In genomic region chr5:117955675-117956420, GRCm38 (mm10) we compare ENCODE assay signal across 9 mouse cellular contexts. TPM values are rescaled to one million over a fixed set of nuclear protein-coding genes. Genes with fewer than 3 reads are reported as not detected.
DNase-seq lines count a peak whose midpoint lies in the region; ATAC-seq and TF ChIP-seq lines count a peak whose summit lies in the region.
"Had no signal": no experiment of that assay in that cellular context is flagged by ENCODE, and none has a peak within 500 bp of the region (broad histone marks: within the 10 kb centered on the region; RNA-seq: fewer than 3 reads in every experiment).

No protein-coding gene starts in this region.

- TF ChIP-seq RAD21 in MEL (IDR thresholded peaks at IDR 0.05; ENCODE audit: low read depth, low read length), result peak; percentile 54

- no peak overlapping the region for H3K9ac ChIP-seq in MEL (ENCODE audit: control insufficient read depth, low read depth, low read length, poor library complexity, severe bottlenecking)
- H3K9ac ChIP-seq in forebrain, embryonic 15.5 days (replicated peaks), result no peak overlapping the region
- H3K9ac ChIP-seq: lung, embryonic 15.5 days had no signal

- H3K4me2 ChIP-seq in forebrain, embryonic 15.5 days (replicated peaks), result no peak overlapping the region
- H3K4me2 ChIP-seq: lung, embryonic 15.5 days had no signal

- no peaks in the 10 kb centered on the region for H3K36me3 ChIP-seq in MEL (ENCODE audit: control insufficient read depth in 1 of 2, insufficient read depth in 2 of 2, low read length in 2 of 2)
- no peaks in the 10 kb centered on the region for H3K36me3 ChIP-seq in forebrain, embryonic 15.5 days
- H3K36me3 ChIP-seq: lung, embryonic 15.5 days had no signal

- DNase-seq in layer of hippocampus, adult 11-12 months (ENCODE audit: low spot score), result peak; percentile 45
- DNase-seq in layer of hippocampus, postnatal 14 days (ENCODE audit: low spot score in 2 of 2), result no peak
- peak; percentile 63 for DNase-seq in MEL (ENCODE audit: low read depth, low spot score)
- peak; percentile 71 for DNase-seq in brain, embryonic 14.5 days (ENCODE audit: low read depth)
- peak; percentile 12 to 46 for DNase-seq in heart, postnatal 14 days
- peak; percentile 64 for DNase-seq in mesoderm, embryonic 11.5 days (ENCODE audit: low read depth, low spot score)
- DNase-seq in gastrocnemius, postnatal 10 days, result no peak

- no peak for TF ChIP-seq POLR2A in MEL (IDR thresholded peaks at IDR 0.05; ENCODE audit: control insufficient read depth in 1 of 2, insufficient read depth in 1 of 2, low read depth in 1 of 2, low read length in 2 of 2, poor library complexity in 1 of 2)
- no peak for TF ChIP-seq POLR2A in brain, embryonic 14.5 days (IDR thresholded peaks at IDR 0.05; ENCODE audit: borderline replicate concordance, extremely low read depth, insufficient read depth, insufficient read length, poor library complexity, severe bottlenecking)

- no peak overlapping the region for H3K27ac ChIP-seq in MEL (ENCODE audit: control insufficient read depth, low read depth, low read length)
- no peak overlapping the region for H3K27ac ChIP-seq in forebrain, embryonic 15.5 days (replicated peaks)
- H3K27ac ChIP-seq: lung, embryonic 15.5 days had no signal

- no peak overlapping the region for H3K4me3 ChIP-seq in MEL (ENCODE audit: control insufficient read depth in 1 of 2, insufficient read depth in 1 of 2, low read depth in 2 of 2, low read length in 2 of 2)
- H3K4me3 ChIP-seq in forebrain, embryonic 15.5 days, result no peak overlapping the region
- H3K4me3 ChIP-seq: lung, embryonic 15.5 days had no signal

- no peaks in the 10 kb centered on the region for H3K4me1 ChIP-seq in MEL (ENCODE audit: control insufficient read depth in 1 of 2, insufficient read depth in 2 of 2, low read length in 2 of 2)
- H3K4me1 ChIP-seq in forebrain, embryonic 15.5 days, result no peaks in the 10 kb centered on the region
- H3K4me1 ChIP-seq: lung, embryonic 15.5 days had no signal

- TF ChIP-seq CTCF in MEL (IDR thresholded peaks at IDR 0.05 in 2 of 3, conservative IDR thresholded peaks at IDR 0.05 in 1 of 3; ENCODE audit: control insufficient read depth in 1 of 3, insufficient read depth in 1 of 3, low read depth in 2 of 3, low read length in 3 of 3, poor library complexity in 1 of 3, severe bottlenecking in 1 of 3), result peak; percentile 64 to 69 (median 67)
- TF ChIP-seq CTCF in brain, embryonic 14.5 days (IDR thresholded peaks at IDR 0.05; ENCODE audit: borderline replicate concordance, extremely low read depth, insufficient read depth, insufficient read length), result peak; percentile 69; the same call in 1 of the 2 replicates

- no peaks in the 10 kb centered on the region for H3K79me2 ChIP-seq in MEL (ENCODE audit: control insufficient read depth, insufficient read depth, low read length, poor library complexity)

- no peaks in the 10 kb centered on the region for H3K9me3 ChIP-seq in MEL (replicated peaks; ENCODE audit: insufficient read depth, low read length)
- H3K9me3 ChIP-seq in forebrain, embryonic 15.5 days, result no peaks in the 10 kb centered on the region
- H3K9me3 ChIP-seq: lung, embryonic 15.5 days had no signal

- 43% methylated on average over 10 of the region's 10 CpGs for WGBS in forebrain, embryonic 15.5 days

- ATAC-seq in forebrain, embryonic 15.5 days (replicated peaks), result no peak

- no peak for TF ChIP-seq EP300 in MEL (IDR thresholded peaks at IDR 0.05; ENCODE audit: low read depth in 1 of 2, low read length in 2 of 2)

- no peaks in the 10 kb centered on the region for H3K27me3 ChIP-seq in MEL (ENCODE audit: control insufficient read depth in 1 of 2, insufficient read depth in 2 of 2, low read length in 2 of 2)
- H3K27me3 ChIP-seq in forebrain, embryonic 15.5 days, result no peaks in the 10 kb centered on the region
- H3K27me3 ChIP-seq: lung, embryonic 15.5 days had no signal

- intact Hi-C loops in heart, postnatal 14 days (cut with DNase I), result no loop called here

TF ChIP-seq in MEL, 35 proteins besides CTCF, POLR2A, EP300 and RAD21:
- no peak for TF ChIP-seq MAX (IDR thresholded peaks at IDR 0.05; ENCODE audit: low read length)
- peak; percentile 57 for TF ChIP-seq SMC3 (IDR thresholded peaks at IDR 0.05; ENCODE audit: low read depth, low read length)
- peak; percentile 98 for TF ChIP-seq ZNF384 (IDR thresholded peaks at IDR 0.05; ENCODE audit: low read depth, low read length)

RNA-seq across cellular contexts. Expression of gene Fbxo21, which starts 20.7 kb away (rescaled TPM):
- 100 to 1,000 TPM; 123 to 135 TPM for total RNA-seq in layer of hippocampus, postnatal 14 days (2021)
- 9.1 and 10.4 TPM in 2 replicates for total RNA-seq in MEL (2012; rRNA removed)
- polyA plus RNA-seq in MEL (2012; ENCODE audit: insufficient read depth in 1 of 2, insufficient read length in 2 of 2, low read depth in 1 of 2, low replicate concordance in 2 of 2, missing spikeins in 1 of 2), result 10 to 100 TPM in 1 of 2 experiments, not detected in 1; 20.5 TPM
- polyA plus RNA-seq in brain, embryonic 14.5 days (2012; rRNA removed), result 171 and 178 TPM in 2 replicates
- 10 to 100 TPM; 40.4 to 41.3 TPM for total RNA-seq in heart, postnatal 14 days (2021)
- polyA plus RNA-seq in forebrain, embryonic 15.5 days (2015; fragmentation: Nextera tagmentation; extraction: Ambion mirVana), result 183 and 193 TPM in 2 replicates
- total RNA-seq in gastrocnemius, postnatal 10 days (2021), result 10 to 100 TPM; 17.3 to 21.9 TPM

Comparison
In these comparisons a context has a peak if more than half of its experiments do, and no peak if none do; other contexts are left out.
1. DNase-seq: peak in layer of hippocampus, adult 11-12 months (single experiment), MEL (single experiment), brain, embryonic 14.5 days (single experiment), heart, postnatal 14 days (2 of 2) and mesoderm, embryonic 11.5 days (single experiment); none in layer of hippocampus, postnatal 14 days (0 of 2) and gastrocnemius, postnatal 10 days (single experiment).